ENCODE assay signal across 20 mouse cellular contexts in the genomic region with DNA sequence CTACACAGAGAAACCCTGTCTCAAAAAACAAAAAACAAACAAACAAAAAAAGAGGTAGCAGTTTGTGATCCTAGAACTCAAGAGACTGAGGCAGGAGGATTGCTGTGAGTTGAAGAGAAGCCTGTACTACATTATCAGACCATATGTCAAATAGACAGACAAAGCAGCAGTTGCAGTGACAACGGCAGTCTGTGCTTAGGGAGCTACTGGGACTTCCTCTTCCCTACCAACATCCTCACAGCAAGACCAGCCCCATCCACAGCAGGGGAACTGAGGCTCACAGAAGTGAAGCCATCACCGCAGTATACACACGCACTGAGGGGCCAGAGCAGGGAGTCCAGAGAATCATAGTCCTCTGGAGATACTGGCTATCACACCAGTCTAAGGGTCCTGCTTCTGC. TPM values are rescaled to one million over a fixed set of nuclear protein-coding genes. Genes with fewer than 3 reads are reported as not detected.
DNase-seq lines count a peak whose midpoint lies in the region; ATAC-seq and TF ChIP-seq lines count a peak whose summit lies in the region.
"Had no signal": no experiment of that assay in that cellular context is flagged by ENCODE, and none has a peak within 500 bp of the region (broad histone marks: within the 10 kb centered on the region; RNA-seq: fewer than 3 reads in every experiment).

No protein-coding gene starts in this region.

- H3K4me3 ChIP-seq in heart, embryonic 12.5 days: 0 out of 2 replicates have a peak overlapping the region, but pooled peaks have one; percentile 6
- no peak overlapping the region for H3K4me3 ChIP-seq in kidney, postnatal 0 days (replicated peaks; ENCODE audit: low read depth, low read length)
- H3K4me3 ChIP-seq in liver, embryonic 13.5 days (replicated peaks): peak overlapping the region; percentile 99
- H3K4me3 ChIP-seq in stomach, embryonic 15.5 days (replicated peaks): no peak overlapping the region
- H3K4me3 ChIP-seq: hindbrain, embryonic 15.5 days had no signal

- TF ChIP-seq CTCF in kidney, postnatal 0 days (IDR thresholded peaks at IDR 0.05; ENCODE audit: low read depth): no peak

- peaks cover 5% of the 10 kb centered on the region for H3K36me3 ChIP-seq in heart, embryonic 12.5 days
- no peaks in the 10 kb centered on the region for H3K36me3 ChIP-seq in kidney, postnatal 0 days (ENCODE audit: insufficient read depth, low read length)
- H3K36me3 ChIP-seq in liver, embryonic 13.5 days: peaks cover 93% of the 10 kb centered on the region
- H3K36me3 ChIP-seq in stomach, embryonic 15.5 days: no peaks in the 10 kb centered on the region
- H3K36me3 ChIP-seq: hindbrain, embryonic 15.5 days had no signal

- H3K27ac ChIP-seq in heart, embryonic 12.5 days (ENCODE audit: poor library complexity, severe bottlenecking): peak overlapping the region; percentile 46; the same call in 1 of the 2 replicates
- peak overlapping the region; percentile 66; the same call in 1 of the 2 replicates for H3K27ac ChIP-seq in kidney, postnatal 0 days
- H3K27ac ChIP-seq in liver, embryonic 13.5 days: peak overlapping the region; percentile 80
- H3K27ac ChIP-seq in stomach, embryonic 15.5 days: no peak overlapping the region; the same call in 1 of the 2 replicates
- H3K27ac ChIP-seq: hindbrain, embryonic 15.5 days; macrophage had no signal

- H3K4me2 ChIP-seq in heart, embryonic 12.5 days: peak overlapping the region; percentile 50
- H3K4me2 ChIP-seq in kidney, postnatal 0 days (ENCODE audit: low read length): no peak overlapping the region
- H3K4me2 ChIP-seq in liver, embryonic 13.5 days: peak overlapping the region; percentile 98
- H3K4me2 ChIP-seq in stomach, embryonic 15.5 days: no peak overlapping the region
- H3K4me2 ChIP-seq: hindbrain, embryonic 15.5 days; lung, embryonic 14.5 days had no signal

- no peaks in the 10 kb centered on the region for H3K9me3 ChIP-seq in heart, embryonic 12.5 days (replicated peaks)
- H3K9me3 ChIP-seq in kidney, postnatal 0 days (replicated peaks; ENCODE audit: low read length): no peaks in the 10 kb centered on the region
- no peaks in the 10 kb centered on the region for H3K9me3 ChIP-seq in liver, embryonic 13.5 days (replicated peaks)
- no peaks in the 10 kb centered on the region for H3K9me3 ChIP-seq in stomach, embryonic 15.5 days
- H3K9me3 ChIP-seq: G1E; hindbrain, embryonic 15.5 days had no signal

- no peaks in the 10 kb centered on the region for H3K27me3 ChIP-seq in heart, embryonic 12.5 days (replicated peaks)
- no peaks in the 10 kb centered on the region for H3K27me3 ChIP-seq in kidney, postnatal 0 days (ENCODE audit: insufficient read depth, low read length)
- H3K27me3 ChIP-seq in liver, embryonic 13.5 days: no peaks in the 10 kb centered on the region
- no peaks in the 10 kb centered on the region for H3K27me3 ChIP-seq in stomach, embryonic 15.5 days (replicated peaks)
- H3K27me3 ChIP-seq: hindbrain, embryonic 15.5 days had no signal

- intact Hi-C loops in heart, postnatal 10 days (cut with DNase I): no loop called here

- WGBS in heart, embryonic 12.5 days: 47% methylated on average over 3 of the region's 3 CpGs
- 52% methylated on average over 3 of the region's 3 CpGs for WGBS in kidney, postnatal 0 days
- 23% methylated on average over 3 of the region's 3 CpGs for WGBS in liver, embryonic 13.5 days (ENCODE audit: insufficient replicate concordance)
- WGBS in stomach, embryonic 15.5 days: 65% methylated on average over 3 of the region's 3 CpGs

- DNase-seq in heart, postnatal 10 days: no peak
- DNase-seq in kidney, postnatal 0 days (ENCODE audit: low spot score): no peak
- DNase-seq in kidney, postnatal 36 days: no peak
- no peak for DNase-seq in liver, embryonic 13.5 days
- no peak for DNase-seq in urinary bladder, postnatal 4 days (ENCODE audit: low spot score in 2 of 2)
- DNase-seq: embryo, embryonic 11 days; right cerebral cortex, postnatal 25 days had no signal

- no peak overlapping the region for H3K9ac ChIP-seq in heart, embryonic 12.5 days
- H3K9ac ChIP-seq in kidney, postnatal 0 days (ENCODE audit: low read depth, low read length): no peak overlapping the region
- peak overlapping the region; percentile 97 for H3K9ac ChIP-seq in liver, embryonic 13.5 days
- H3K9ac ChIP-seq in stomach, embryonic 15.5 days: no peak overlapping the region
- H3K9ac ChIP-seq: hindbrain, embryonic 15.5 days; lung, embryonic 14.5 days had no signal

- peak; percentile 26; the same call in 1 of the 2 replicates for ATAC-seq in heart, embryonic 12.5 days (ENCODE audit: insufficient number of reproducible peaks, low FRiP score)
- ATAC-seq in kidney, postnatal 0 days (replicated peaks; ENCODE audit: low FRiP score, low read depth): no peak
- peak; percentile 35; the same call in 1 of the 2 replicates for ATAC-seq in liver, embryonic 13.5 days (ENCODE audit: low read depth)
- peak; percentile 29; the same call in 1 of the 2 replicates for ATAC-seq in stomach, embryonic 15.5 days (ENCODE audit: insufficient read depth, low FRiP score, low read depth)
- ATAC-seq in monocyte, adult 5-6 weeks (replicated peaks; ENCODE audit: insufficient number of reproducible peaks, low FRiP score, low TSS enrichment, poor library complexity, severe bottlenecking): no peak
- ATAC-seq: midbrain, embryonic 16.5 days had no signal

- H3K4me1 ChIP-seq in heart, embryonic 12.5 days (replicated peaks): peaks cover 72% of the 10 kb centered on the region
- peaks cover 14% of the 10 kb centered on the region for H3K4me1 ChIP-seq in kidney, postnatal 0 days (replicated peaks; ENCODE audit: insufficient read depth, low read length)
- peaks cover 99% of the 10 kb centered on the region for H3K4me1 ChIP-seq in liver, embryonic 13.5 days (replicated peaks)
- H3K4me1 ChIP-seq in stomach, embryonic 15.5 days: peaks cover 17% of the 10 kb centered on the region; the same call in 1 of the 2 replicates

RNA-seq across cellular contexts. Expression of gene Gm10300, which starts 8.9 kb away (rescaled TPM):
- 0.15 and 0.28 TPM in 2 replicates for polyA plus RNA-seq in heart, embryonic 12.5 days (2016; fragmentation: Nextera tagmentation; extraction: Ambion mirVana)
- total RNA-seq in heart, postnatal 10 days (2021): under 1 TPM in 1 of 2 experiments, not detected in 1; 0.10 TPM
- 0.08 and 0.17 TPM in 2 replicates for polyA plus RNA-seq in kidney, postnatal 0 days (2015; fragmentation: Nextera tagmentation; extraction: Ambion mirVana)
- polyA plus RNA-seq in liver, embryonic 13.5 days (2015; fragmentation: Nextera tagmentation; extraction: Ambion mirVana): 0.39 and 0.63 TPM in 2 replicates
- 0.13 TPM in 1 of 2 replicates, not detected in the other for polyA plus RNA-seq in stomach, embryonic 15.5 days (2015; fragmentation: Nextera tagmentation; extraction: Ambion mirVana)
- total RNA-seq in monocyte, adult 5-6 weeks (2017): 0.19 to 2.2 TPM (median 0.85 TPM) in 3 replicates
- total RNA-seq: gastrocnemius, postnatal 25 days; layer of hippocampus, adult 18-20 months; left cerebral cortex, postnatal 4 days had no signal
- polyA plus RNA-seq: brain, embryonic 14.5 days; hindbrain, embryonic 15.5 days; midbrain, embryonic 16.5 days; neural tube, embryonic 11.5 days had no signal

RNA-seq across cellular contexts. Expression of gene Epb41, which starts 9.5 kb away (rescaled TPM):
- 97.6 and 102 TPM in 2 replicates for polyA plus RNA-seq in heart, embryonic 12.5 days (2016; fragmentation: Nextera tagmentation; extraction: Ambion mirVana)
- total RNA-seq in heart, postnatal 10 days (2021): 100 to 1,000 TPM in 1 of 2 experiments, 10 to 100 TPM in 1; 86.0 to 131 TPM
- polyA plus RNA-seq in kidney, postnatal 0 days (2015; fragmentation: Nextera tagmentation; extraction: Ambion mirVana): 42.3 and 44.6 TPM in 2 replicates
- 147 and 193 TPM in 2 replicates for polyA plus RNA-seq in liver, embryonic 13.5 days (2015; fragmentation: Nextera tagmentation; extraction: Ambion mirVana)
- 54.9 and 57.8 TPM in 2 replicates for polyA plus RNA-seq in stomach, embryonic 15.5 days (2015; fragmentation: Nextera tagmentation; extraction: Ambion mirVana)
- 92.6 to 112 TPM (median 98.1 TPM) in 3 replicates for total RNA-seq in monocyte, adult 5-6 weeks (2017)

Comparison
In these comparisons a context has a peak if more than half of its experiments do, and no peak if none do; other contexts are left out.
1. ATAC-seq: peak in heart, embryonic 12.5 days (single experiment), liver, embryonic 13.5 days (single experiment) and stomach, embryonic 15.5 days (single experiment); none in kidney, postnatal 0 days (single experiment) and monocyte, adult 5-6 weeks (single experiment).
2. H3K4me2 ChIP-seq: peak in heart, embryonic 12.5 days (single experiment) and liver, embryonic 13.5 days (single experiment); none in kidney, postnatal 0 days (single experiment) and stomach, embryonic 15.5 days (single experiment).
3. H3K4me3 ChIP-seq: peak in heart, embryonic 12.5 days (single experiment) and liver, embryonic 13.5 days (single experiment); none in kidney, postnatal 0 days (single experiment) and stomach, embryonic 15.5 days (single experiment).